Mouse (Mus musculus) central nervous system, embryonic 11.5 days (tissue): ENCODE data around the gene Bpifa3. TPM values are rescaled to one million over a fixed set of nuclear protein-coding genes. Genes with fewer than 3 reads are reported as not detected.

Experiments used
- polyA plus RNA-seq: library from polyadenylated mRNA; depleted of rRNA; stranded (reverse); fragments of >200 nt; gene quantifications from 2 replicates; pipeline ENCODE4 v1.2.3, GENCODE M21; 2012; rRNA removed

Bpifa3 gene
- not detected in 2 replicates for polyA plus RNA-seq

GRCm38 (mm10) chr2:154130120-154130519 is at the start of gene Bpifa3:
Bpifa3 (plus strand) TSS chr2:154130336.

GRCm38 (mm10) chr2:154142580-154142979 is 12.4 kb downstream of the Bpifa3 start, which contains the start of gene Bpifa1:
Bpifa1 (plus strand) TSS chr2:154142880.

GRCm38 (mm10) chr2:154162307-154162706 is 32.2 kb downstream of the Bpifa3 start, which contains the start of gene Bpifa5:
Bpifa5 (plus strand) TSS chr2:154162607.

Other genes starting within 250 kb of the Bpifa3 start
- gene Bpifb6, start 229.9 kb upstream of the Bpifa3 start, polyA plus RNA-seq: 0.04 TPM in 1 of 2 replicates, not detected in the other
- not detected in 2 replicates for gene Bpifb3, start 212.1 kb upstream of the Bpifa3 start, polyA plus RNA-seq
- gene Bpifb4, start 192.1 kb upstream of the Bpifa3 start, polyA plus RNA-seq: not detected in 2 replicates
- gene Bpifa6, start 155.4 kb upstream of the Bpifa3 start, polyA plus RNA-seq: not detected in 2 replicates
- gene Bpifa2, start 122.1 kb upstream of the Bpifa3 start, polyA plus RNA-seq: not detected in 2 replicates
- gene Bpifa1, start 12.5 kb downstream of the Bpifa3 start, polyA plus RNA-seq: not detected in 2 replicates
- gene Bpifa5, start 32.3 kb downstream of the Bpifa3 start, polyA plus RNA-seq: not detected in 2 replicates
- not detected in 2 replicates for gene Bpifb1, start 60.5 kb downstream of the Bpifa3 start, polyA plus RNA-seq
- 0.16 and 0.17 TPM in 2 replicates for gene Bpifb5, start 93.4 kb downstream of the Bpifa3 start, polyA plus RNA-seq
- not detected in 2 replicates for gene Bpifb9a, start 127.5 kb downstream of the Bpifa3 start, polyA plus RNA-seq
- gene Bpifb9b, start 176.9 kb downstream of the Bpifa3 start, polyA plus RNA-seq: not detected in 2 replicates
- gene Cdk5rap1, start 242.7 kb downstream of the Bpifa3 start, polyA plus RNA-seq: 8.3 and 20.3 TPM in 2 replicates